Mouse (Mus musculus) layer of hippocampus, adult 18-20 months (tissue): ENCODE results near the gene Ginm1. TPM values are rescaled to one million over a fixed set of nuclear protein-coding genes. Genes with fewer than 3 reads are reported as not detected.
A peak's percentile ranks its signal among the peaks of the same experiment; 100 is the strongest.
"Not testable (repeated sequence)": the region's sequence is repeated elsewhere in the genome, so short reads cannot be mapped to it uniquely, and the experiment has no call there.

Experiments used
- DNase-seq, 2 experiments: peaks; one replicate each; pipeline ENCODE4 v3.0.0; 2022; ENCODE audit warnings: low spot score in 2 of 2
- total RNA-seq, 2 experiments: library from RNA; stranded (reverse); gene quantifications; 2 replicates each; pipeline ENCODE4 v1.2.3; 2021

Ginm1 gene
- total RNA-seq, 2 experiments from 2014 or later = 18.2 to 18.6 TPM

DNA sequence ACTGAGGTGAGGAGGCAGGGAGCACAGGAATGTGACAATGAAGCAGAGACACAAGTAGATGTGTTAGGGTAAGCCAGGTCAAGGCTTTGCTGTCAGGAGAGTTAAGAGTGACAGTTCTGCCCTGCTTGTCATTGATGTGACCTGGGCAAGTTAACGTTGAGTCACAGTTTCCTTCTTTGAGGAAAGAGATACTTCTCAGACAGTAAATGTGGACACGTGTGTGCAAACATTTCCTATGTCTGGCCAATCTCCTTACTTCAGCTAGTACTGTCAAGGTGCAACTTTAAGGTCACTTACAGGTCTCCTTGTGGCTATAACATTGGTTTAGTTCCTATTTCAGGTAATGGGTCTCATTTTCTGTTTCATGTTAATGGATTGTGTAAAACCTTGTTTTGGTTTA is 23.9 kb upstream of the Ginm1 start:
- no peak for DNase-seq

DNA sequence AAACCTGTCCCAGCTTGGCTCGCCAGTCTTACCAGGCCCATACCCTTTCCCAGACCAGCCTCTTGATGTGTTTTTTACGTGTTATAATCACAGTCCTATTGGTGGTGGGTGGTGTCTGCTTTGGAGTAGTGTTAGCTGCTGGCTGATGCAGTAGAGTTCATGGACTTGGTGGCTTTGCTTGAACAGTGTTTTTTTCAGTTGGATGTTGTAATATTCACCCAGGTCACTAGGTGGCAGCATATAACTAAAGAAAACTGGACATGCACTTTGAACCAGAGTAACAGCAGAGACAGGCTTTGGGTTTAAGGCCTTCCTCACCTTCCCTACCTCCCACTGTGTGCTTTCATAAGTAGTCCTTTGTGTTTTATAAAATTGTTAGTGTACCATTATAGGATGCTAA is 17.3 kb upstream of the Ginm1 start:
- peak in 1 of 2 experiments; percentile 84 for DNase-seq

DNA sequence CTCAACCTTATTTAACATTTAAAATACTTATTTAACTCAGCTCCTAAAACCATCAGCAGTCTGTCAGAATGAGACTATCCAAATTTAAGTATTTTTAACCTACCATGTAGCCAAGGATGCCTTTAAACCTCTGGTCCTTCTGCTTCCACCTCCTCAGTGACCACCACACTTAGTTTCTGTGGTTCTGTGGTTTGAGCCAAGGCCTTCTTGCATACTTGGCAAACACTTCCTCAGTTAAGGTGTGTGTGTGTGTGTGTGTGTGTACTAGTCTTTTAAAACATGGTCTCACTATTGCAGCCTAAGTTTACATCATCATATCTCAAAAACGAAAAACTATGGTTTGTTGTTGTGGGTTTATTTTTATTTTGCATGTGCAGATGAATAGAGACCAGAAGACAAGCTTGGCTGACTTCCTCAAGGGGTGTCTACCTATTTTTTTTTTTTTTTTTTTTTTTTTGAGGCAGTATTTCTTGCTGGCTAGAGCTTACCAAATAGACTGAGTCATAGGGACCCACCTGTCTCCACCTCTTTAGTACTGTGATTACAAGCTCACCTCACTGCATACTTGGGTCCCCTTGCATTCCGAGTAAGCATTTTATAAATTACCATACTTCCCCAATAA is 10.0 kb upstream of the Ginm1 start:
- no peak for DNase-seq

DNA sequence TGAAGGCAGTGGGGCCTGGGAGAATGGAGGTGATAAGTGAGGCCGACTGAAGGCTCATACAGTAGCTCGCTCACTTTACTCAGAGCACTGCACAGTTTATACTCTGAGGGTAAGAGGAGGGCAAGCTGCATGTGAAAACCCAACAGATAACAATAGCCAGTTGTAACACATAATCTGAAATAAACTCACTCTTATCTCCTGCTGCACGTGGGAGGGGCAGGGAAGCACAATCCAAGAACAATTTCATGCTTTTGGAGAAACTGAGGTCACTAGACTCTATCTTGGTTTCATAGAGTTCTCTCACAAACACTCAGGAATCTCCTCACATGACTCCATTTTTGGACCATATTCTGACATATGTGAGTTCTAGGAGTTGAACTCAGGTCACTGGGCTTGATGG is 8.6 kb upstream of the Ginm1 start:
- DNase-seq = no peak

DNA sequence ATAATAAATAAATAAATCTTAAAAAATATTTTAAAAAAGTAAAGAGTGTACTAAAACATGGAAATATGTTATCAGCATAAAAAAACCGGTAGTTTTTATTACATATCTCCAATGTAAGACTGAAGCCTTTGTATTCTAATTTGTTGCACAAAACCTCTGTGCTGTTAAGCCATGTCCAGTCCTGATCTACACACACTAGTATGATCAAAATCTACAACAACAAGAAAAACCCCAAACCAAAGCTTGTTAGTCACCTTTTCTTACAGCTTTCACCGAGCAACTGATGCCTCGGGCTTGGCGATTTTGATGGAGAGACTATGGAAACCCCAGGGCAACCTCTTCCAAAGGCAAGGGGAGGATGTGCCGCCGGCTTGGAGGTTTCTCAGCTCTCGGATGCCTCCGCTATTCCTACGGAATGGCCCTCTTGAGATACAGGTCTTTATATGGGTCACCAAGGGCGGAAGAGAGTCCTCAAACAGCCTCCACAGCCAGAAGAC is 322 bp downstream of the Ginm1 start:
- DNase-seq = no peak

DNA sequence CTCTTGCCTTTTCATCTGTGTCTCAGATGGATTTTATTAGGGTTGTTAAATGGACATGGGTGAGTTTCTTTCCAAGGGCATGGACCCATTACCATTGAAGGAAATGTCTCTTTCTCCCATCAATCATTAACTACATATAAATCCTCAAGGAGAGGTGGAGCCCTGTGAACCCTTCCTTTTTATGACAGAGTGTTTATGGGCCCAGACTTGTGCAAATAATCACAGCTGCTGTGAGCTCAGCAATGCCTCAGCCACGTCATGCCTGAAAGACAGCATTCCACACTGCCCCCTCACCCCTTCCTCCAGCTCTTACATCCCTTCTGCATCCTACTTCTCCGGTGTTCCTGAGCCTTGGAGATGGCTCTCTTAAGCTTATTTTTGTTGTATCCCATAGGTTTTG is 5.3 kb downstream of the Ginm1 start:
- no peak for DNase-seq

DNA sequence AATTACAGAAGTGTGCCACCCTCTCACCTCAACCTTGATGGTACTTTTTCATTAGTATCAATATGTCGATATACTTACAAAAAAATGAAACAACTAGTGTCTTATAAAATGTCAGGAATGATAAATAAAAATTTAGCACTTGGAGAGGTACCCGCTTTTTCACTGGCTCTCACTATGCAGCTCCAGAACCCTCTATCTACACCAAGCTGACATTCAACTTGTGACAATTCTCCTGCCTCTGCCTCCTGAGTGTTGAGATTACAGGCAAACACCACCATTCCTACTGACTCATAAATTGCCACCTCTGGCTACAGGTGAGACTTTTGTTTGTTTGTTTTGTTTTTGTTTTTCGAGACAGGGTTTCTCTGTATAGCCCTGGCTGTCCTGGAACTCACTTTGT is 11.4 kb downstream of the Ginm1 start:
- DNase-seq = no peak

DNA sequence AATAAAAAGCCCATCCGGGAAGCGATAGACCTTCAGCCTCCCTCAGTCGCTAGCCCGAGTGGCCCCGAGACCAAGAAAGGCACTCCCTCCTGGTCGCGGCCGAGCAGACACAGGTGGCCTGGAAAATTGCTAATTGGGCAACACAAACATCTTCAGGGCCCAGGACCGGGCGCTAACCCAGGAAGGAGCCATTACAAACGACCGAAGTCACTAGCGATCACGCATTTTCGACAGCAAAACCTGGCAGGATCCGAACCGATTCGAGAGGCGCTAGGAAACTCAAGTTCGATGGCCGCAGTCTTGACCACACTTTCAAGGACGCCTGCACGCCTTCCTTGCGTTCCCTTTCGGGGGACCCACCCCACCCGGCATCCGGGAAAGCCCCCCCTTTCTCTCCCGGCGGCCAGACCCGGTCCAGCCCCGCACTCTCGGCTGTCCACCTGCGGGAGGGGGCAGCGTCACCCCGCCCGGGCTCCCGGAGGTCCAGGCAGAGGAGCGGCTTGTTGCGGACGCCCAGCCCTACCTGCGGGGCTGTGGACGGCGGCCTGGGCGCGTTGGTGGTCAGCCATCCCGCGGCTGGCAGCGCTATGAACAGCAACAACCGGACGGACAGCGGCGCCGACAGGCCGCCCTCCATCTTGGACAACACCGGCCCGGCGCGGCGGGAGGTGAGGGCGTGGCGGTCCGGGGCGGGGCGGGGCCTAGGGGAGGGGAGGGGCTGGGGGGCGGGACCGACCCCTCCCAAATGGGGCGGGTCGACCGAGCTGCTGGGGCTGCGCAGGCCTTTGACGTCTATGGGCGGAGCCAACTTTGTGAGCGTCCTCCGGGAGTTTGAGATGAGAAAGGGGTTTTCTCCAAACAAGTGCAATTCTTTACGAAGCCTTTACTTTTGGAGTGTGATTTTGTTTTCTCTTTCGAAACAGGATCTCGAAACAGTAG is 12.1 kb downstream of the Ginm1 start:
- DNase-seq = peak; percentile 80 to 89

DNA sequence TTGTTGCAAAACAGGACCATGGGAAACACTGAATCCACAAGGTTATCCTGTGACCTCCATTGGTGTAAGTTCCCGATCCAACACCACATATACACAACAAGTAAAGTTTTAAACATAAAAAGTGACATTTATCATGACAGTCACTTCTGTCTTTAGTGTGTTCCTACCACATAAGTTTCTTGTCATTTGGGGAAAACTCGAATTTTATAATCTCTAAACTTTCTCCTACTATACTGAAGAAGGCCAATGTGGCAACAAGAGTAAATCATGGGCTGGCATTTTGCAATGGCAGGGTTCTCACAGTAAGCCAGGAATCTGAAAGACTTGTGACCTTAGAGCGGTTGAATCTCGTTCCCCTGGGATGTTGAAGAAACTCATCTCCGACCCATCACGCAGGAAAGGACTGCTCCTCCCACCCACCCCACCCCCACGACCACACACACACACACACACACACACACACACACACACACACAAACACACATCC is 12.8 kb downstream of the Ginm1 start:
- DNase-seq = no peak

DNA sequence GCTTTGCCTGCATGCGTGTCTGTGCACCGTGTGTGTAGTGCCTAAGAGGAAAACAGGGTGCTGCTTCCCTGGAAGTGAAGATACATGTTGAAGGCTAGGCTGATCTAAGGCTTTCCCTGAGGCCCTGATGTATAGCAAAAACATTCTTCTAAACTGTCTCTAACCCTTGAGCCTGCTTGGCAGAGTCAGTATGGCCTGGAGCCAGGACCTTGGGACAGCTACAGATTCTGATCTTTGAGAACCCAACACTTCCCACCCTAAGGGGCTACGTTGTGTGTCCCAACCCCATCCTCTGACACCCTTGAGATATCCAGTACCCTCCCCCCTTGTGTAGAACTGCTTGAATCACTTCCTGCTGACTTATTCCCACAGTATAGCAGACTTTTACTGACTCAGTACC is 14.3 kb downstream of the Ginm1 start:
- DNase-seq = no peak

DNA sequence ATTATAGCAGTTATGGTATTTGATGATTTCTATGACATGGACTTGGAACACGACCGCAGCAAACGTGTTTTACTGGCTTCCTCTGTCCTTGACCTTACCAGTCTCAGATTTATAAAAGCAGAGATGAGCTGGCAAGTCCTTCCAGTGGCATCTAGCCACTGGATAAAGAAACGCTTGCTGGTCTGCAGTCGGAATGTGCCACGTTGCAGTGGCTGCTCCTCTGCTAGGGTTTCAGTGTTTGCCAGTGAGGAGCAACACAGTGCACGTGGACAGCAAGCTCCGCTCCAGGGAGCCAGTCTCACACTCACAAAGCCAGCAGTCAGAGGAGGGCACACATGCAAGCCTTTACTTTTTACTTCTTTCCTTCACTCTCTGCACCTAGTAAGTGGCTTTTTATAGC is 17.2 kb downstream of the Ginm1 start:
- DNase-seq = no peak

DNA sequence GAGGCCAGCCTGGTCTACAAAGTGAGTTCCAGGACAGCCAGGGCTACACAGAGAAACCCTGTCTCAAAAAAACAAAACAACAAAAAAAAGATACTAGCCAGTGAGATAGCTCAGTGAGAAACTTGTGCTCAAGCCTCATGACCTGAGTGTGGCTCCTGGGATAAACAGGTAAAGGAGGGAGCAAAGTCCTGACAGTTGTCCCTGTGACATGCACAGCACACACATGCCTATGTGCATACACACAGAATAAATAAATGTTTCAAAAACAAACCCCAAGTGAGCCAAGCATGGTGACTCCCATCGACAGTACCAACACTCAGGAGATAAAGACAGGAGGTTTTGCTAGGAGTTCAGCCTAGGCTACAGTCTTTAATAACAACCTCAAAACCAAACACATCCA is 19.9 kb downstream of the Ginm1 start:
- DNase-seq = no peak

DNA sequence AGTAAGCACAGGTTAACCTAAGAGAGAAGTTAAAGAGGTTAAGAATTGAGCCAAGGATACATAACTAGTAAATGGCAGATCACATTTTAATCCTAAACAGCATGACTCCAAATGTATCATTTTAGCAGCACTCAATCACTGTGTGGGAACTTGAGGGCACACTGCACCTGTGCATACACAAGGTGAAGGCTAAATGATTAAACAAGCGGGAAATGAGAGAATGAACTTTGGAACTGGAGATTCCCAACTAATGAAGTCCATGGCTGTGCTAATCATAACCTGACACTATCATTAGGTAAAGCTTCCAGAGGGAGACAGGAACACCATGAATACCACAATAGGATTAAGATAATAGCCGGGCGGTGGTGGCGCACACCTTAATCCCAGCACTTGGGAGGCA is 20.3 kb downstream of the Ginm1 start:
- DNase-seq = no peak

DNA sequence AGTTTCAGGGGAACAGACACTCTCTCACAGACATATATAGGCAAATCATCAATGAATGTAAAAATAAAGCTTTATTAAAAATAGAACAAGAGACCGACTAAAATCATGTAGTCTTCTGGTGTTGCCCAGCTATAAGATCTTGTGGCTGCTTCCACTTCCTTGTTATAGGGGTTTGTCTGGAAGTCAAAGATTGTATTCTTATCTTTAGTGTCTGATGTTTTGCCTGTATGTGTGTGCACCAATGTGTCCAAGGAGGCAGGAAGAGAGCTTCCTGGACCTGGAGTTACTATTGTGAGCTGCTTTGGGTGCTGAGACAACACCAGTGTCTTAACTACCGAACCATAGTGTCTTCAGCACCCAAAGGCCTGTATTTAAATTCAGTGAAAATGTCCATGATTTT is 35.1 kb downstream of the Ginm1 start:
- no peak for DNase-seq

DNA sequence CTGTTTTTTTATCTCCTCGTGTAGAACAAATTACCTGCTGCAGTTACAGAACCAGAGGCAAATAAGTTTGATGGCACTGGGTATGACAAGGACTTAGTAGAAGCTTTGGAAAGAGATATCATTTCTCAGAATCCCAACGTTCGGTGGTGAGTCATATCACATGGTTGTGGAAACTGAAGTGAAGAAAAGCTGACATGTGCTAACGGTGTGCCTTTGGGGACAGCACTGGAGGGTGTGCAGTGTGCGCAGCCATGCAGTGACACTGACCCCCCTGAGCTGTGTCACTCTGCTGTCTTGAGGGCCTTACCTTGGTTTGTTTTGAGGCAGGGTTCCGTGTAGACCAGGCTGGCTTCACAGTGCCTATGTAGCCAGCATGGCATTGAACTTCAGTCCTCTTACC is 43.9 kb downstream of the Ginm1 start:
- DNase-seq = no peak

DNA sequence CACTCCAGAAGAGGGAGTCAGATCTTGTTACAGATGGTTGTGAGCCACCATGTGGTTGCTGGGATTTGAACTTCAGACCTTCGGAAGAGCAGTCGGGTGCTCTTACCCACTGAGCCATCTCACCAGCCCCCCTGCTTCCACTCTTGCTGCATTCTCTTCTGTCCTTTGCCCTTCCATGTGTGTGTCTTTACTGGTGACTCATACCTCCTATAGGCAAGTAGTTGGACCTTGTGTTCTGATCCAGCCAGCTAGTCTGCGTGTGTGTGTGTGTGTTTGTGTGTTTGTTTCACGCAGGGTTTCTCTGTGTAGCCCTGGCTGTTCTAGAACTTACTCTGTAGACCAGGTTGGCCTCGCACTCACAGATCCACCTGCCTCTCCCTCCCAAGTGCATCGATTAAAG is 47.1 kb downstream of the Ginm1 start:
- not testable (repeated sequence) for DNase-seq

DNA sequence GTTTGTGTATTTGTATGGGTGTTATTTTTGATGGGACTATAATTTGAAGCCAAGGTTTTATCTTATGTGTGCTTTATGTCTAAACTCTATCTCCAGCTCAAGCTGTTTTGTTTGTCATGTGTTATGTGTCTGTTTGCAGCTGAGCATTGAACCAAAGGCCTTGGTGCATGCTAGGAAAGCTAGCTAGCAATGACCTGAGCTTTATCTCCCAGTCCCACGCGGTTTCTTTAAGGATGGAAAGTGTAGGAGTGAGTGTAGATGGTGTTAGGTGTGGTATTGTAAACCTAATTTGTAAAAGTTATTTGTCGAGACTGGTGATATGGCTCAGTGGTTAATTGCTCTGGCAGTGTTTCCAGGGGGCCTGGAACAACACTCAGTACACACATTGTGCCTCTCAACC is 54.7 kb downstream of the Ginm1 start:
- DNase-seq = no peak

DNA sequence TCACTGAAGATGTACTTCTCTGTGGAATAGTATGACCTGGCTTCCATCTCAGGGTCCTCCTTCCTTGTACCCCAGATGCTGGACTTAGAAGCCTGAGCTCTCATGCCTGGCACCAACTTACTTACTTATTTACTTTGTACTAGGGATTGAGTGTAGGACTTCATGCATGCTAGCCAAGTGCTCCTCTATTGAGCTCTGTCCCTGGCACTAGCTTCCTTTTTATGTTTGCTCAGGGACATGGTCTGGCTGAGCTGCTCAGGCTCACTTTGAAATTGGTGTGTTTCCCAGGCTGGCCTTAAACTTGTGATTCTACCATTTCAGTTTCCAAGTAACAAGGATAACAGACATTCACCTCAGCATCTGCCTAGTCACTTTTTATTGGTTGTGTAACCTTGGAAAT is 55.5 kb downstream of the Ginm1 start:
- no peak for DNase-seq

DNA sequence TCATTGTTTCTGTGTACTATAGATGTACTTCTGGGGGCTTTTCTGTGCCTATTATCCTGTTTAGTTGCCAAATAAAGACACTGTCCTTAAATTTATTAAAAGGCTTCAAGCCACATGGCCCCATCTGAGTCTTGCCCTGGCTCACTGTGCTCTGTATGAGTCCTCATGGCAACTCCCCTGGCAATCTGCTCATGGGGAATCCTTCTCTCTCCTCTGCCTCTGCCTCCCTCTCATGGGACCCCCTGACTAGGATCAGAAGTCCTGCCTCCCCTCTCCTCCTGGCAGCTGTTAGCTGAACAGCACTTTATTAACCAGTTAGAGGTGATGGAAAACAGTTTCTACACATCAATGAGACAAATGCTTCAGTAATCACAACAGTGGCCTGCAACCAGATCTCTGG is 61.0 kb downstream of the Ginm1 start:
- no peak for DNase-seq

DNA sequence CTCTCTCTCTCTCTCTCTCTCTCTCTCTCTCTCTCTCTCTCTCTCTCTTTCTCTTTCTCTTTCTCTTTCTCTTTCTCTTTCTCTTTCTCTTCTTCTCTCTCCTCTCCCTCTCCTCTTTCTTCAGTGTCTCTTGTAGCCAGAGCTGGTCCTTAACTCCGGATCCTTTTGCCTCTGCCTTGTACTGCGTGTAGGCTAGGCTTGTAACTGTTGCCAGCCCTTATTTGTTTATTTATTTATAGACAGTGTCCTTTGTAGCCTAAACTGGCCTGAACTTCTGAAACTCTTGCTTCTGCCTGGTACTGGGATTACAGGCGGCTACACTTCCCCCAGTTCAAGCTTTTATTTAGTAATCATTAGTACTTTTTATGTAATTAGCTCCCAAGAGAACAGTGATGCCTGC is 65.6 kb downstream of the Ginm1 start:
- no peak for DNase-seq

DNA sequence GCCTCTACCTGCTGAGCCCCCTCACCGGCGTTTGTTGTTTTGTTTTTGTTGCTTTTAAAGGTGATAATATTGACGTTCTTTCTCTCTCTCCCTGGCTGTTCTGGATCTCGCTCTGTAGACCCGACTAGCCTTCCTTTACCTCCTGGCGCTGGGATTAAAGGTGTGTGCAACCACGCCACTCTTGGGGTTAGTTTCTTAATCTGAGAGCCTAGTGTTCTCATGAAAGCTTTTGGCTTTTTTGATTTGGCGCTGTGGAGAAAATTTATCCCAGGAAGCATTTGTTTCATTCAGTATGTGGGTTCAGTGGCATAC is 66.2 kb downstream of the Ginm1 start:
- no peak for DNase-seq

DNA sequence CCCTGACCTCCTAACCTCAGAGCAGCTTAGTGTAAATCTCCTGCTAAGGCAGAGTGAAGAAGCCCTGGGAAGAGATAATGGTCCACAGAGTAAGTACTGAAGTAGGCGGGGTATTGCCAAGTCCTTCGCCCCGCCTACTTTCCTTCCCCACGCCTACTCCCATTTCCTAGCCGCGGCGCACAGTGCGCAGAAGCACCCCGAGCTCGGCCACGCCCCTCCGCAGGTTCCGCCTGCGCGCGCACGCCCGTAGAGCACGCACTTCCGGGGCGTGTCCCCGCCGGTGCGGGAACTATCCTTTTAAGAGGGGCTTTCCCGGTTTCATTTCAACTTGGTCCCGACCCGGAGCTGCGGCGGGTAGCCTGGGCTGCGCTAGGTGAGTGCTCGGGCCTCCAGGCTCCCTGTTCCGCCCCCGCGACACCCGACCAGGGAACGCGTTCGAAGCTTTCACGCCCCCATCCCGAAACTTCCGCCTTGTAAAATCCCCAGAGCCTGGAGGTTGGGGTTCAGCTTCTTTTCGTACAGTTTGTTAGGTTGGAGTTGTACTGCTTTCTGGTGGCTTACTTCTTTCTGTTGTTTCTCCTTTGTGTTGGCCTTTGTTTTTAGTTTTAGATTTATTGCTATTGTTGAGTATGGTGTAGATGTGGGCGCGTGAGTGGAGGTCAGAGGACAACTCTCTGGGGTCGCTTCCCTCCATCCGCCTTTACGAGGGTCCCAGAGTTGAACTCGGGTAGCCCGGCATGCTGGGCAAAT is 66.7 kb downstream of the Ginm1 start, which contains the start of gene Katna1:
Katna1 (plus strand) TSS at position 250 of the 750 bp plus-strand sequence.
- peak; percentile 83 to 92 for DNase-seq
